Mouse (Mus musculus) monocyte, adult 2 months (primary cell): ENCODE data around the gene Stk35.

Experiments
- DNase-seq, 2 experiments: peaks; one replicate each; pipeline ENCODE4 v3.0.0; 2022; ENCODE audit warnings: low spot score in 2 of 2, low read depth in 1 of 2

Gene Stk35

DNA sequence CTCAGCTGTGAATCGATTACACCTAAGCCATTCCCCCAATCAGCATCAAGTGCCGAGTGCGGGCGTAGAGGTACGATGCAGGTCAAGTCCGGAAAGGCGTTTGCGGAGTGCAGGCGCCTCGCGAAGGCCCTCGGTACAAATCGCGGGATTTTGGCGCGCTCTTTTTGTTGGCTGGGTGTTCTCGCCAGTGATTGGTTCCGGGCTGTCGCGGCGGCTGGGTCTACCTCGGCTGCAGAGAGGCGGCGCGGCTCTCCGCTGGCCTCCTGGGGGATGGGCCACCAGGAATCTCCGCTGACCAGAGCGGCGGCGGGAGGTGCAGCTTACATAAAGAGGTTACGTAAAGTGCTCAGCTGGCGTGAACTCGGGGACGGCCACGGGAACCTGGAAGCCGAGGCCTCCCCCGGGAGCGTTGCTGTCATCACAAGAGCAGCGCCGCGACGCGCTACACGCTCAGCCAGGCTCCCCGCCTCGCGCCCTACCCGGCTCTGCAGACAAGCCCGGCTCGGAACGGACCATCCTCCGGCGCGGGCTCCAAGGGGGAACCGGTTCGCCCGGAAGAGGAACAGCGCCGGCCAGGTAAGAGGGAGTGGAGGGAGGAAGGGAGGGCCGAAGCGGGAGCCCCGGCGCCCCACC lies at the start of gene Stk35:
Gene Stk35, plus strand, starts transcription at position 247 of the 633 bp plus-strand sequence.
- peak; percentile 45 to 60 for DNase-seq

DNA sequence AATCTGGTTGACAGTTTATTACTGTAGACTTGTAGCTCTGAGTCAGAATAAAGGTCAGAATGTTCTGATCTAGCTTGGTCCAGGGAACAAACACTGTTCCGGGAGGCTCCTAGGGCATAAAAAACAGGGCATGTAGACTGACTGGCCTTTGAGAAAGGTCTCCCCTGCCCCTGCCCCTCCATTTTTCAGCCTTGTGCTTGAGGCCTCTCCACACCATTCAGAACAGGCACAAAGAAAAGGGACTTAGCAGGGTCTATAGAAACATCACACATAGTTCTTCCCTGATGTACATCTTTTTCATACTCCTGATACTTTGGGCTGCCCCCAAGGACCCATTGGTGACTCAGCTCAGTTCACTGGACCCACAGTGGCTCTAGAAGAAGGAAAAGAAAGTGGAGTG lies 18.3 kb upstream of the Stk35 start:
- no peak for DNase-seq

DNA sequence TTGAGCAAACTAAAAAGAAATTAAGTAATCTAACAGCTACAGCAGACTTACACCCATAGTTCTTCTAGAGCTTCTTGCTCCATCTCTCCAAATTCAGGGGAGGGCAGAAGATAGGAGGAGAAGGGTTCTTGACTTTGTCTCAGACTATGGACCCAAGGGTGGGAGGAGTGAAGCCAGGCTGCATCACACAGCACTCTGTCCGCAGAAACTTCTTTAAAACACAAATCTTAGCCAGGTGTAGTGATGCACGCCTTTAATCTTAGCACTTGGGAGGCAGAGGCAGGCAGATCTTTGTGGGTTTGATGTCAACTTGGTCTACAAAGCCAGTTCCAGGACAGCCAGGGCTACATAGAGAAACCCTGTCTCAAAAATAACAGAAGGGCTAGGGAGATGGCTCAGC lies 3.8 kb upstream of the Stk35 start:
- DNase-seq, result no peak

DNA sequence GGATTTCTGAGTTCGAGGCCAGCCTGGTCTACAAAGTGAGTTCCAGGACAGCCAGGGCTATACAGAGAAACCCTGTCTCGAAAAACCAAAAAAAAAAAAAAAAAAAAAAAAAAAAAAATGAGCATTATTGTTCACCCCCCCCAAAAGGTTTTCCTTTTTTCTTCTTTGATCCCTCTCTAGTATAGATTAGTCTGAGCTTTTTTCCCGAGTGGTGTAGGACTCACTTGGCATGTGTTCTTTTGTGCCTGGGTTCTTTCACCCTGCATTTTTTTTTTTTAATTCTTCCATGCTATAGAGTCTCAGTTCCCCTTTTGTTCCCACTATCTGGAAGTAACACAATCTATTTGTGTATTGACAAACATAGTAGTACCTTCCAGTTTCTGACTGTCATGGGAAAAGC lies 2.6 kb upstream of the Stk35 start:
- DNase-seq, result no peak

DNA sequence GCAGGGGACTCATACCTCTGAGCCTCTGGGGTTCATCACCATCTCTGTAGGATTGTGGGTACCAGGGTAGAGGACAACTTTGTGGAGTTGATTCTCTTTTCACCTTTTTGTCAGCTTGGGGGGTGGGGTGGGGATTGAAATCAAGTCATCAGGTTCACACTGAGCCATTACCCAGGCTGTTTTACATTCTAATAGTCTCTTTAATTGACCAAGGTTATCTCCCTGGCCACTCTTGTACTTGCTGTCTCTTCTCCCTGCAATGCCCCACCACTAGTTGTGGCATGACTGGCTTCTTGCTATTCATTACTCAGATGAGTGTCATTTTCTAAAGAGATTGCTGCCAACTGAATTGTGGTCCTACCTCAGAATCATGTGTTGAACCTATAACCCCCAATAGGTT lies 1.9 kb upstream of the Stk35 start:
- no peak for DNase-seq

DNA sequence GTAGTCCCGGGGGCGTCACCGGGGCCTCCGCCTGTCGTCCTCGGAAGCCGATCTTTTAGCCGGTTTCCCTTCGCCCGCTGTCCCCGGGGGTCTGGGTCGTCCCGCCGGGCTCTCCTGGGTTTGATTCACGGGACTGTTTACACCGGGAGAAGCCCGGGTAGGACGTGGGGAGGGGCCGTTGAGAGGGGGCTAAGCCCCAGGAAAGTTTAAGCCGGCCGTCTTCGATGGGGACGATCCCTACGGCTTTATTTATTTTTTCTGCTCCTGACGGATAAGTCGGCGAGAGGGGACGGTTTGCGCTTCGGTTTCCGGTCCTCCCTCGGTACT lies 550 bp downstream of the Stk35 start:
- DNase-seq, result no peak

DNA sequence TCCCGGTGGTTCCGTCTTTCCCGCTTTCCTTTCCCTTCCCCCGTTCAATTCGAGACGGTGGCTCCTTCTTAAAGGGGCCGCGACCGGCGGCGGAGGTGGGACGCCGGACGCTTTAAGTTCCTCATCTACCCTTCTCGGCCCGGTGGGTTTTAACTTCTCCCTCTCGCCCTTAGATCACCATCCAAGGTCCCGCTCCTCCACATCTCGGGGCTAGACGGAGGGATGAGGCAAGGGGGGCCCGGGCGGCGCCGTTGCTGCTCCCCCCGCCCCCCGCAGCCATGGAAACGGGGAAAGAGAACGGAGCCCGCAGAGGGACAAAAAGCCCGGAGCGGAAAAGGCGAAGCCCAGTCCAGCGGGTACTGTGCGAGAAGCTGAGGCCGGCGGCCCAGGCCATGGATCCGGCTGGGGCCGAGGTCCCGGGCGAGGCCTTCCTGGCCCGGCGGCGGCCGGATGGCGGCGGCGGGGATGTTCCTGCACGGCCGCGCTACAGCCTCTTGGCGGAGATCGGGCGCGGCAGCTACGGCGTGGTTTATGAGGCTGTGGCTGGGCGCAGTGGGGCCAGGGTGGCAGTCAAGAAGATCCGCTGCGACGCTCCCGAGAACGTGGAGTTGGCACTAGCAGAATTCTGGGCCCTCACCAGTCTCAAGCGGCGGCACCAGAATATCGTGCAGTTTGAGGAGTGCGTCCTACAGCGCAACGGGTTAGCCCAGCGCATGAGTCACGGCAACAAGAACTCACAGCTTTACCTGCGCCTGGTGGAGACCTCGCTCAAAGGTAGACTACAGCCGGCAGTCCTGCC lies 1.1 kb downstream of the Stk35 start:
- peak; percentile 48 to 71 for DNase-seq

DNA sequence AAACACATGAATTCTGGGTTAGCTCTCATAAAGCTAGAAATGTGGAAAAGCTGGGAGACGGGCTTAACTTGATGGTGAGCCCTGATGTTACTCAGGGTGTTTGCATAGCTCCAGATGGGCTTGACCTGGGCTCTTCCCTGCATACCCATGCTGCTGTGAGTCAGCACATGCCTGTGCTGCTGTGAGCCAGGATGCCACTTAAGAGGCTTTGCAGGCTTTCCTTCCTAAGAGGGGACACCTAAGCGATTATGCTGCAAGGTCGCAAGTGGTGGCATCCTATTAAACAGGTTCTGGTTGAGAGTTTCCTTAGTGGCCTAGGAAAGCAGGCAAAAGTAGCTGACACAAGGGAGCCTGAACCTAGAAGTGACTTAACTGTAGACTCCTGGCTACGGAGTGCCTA lies 5.2 kb downstream of the Stk35 start:
- no peak for DNase-seq

DNA sequence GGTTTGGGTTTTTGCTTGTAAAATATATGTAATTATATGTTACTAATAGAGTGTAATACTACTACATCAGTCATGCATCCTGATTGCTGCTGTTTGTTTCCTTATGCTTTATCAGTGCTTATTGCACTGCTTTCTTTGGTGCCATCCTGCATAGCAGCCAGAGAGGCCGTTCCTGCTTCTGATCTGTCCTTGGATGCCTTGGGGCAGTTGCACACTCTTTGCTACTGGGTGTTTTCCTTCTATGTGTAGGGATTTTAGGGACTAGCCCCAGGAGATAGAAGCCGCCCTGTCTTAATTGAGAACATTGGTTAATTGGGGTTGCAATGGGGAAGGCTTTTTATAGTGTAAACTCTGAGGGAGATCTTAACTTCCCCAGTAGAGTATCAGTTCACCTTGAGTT lies 6.2 kb downstream of the Stk35 start:
- no peak for DNase-seq

DNA sequence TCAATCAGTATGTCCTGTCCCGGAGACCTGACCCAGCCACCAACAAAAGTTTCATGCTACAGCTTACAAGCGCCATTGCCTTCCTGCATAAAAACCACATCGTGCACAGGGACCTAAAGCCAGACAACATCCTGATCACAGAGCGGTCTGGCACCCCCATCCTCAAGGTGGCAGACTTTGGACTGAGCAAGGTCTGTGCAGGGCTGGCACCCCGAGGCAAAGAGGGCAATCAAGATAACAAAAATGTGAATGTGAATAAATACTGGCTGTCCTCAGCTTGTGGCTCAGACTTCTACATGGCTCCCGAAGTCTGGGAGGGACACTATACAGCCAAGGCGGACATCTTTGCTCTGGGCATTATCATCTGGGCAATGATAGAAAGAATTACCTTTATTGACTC lies 10.2 kb downstream of the Stk35 start:
- no peak for DNase-seq

DNA sequence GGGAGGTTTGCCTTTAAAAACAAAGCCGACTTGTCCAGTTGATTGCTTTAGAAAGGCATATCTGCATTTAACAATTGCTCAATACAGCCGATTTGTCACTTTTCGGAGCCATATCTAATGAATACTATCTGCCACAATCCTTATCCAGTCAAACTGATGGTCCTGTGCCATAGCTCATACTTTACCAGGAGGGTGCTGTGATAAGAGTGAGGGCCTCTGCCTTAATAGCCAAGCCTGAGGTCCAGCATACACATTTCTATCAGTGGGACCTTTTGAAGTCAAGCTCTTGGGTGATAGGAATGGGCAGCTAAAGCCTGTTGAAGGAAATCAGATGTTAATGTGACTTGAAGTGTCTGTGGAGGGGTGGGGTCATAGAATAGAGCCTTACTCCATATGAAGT lies 13.7 kb downstream of the Stk35 start:
- no peak for DNase-seq

DNA sequence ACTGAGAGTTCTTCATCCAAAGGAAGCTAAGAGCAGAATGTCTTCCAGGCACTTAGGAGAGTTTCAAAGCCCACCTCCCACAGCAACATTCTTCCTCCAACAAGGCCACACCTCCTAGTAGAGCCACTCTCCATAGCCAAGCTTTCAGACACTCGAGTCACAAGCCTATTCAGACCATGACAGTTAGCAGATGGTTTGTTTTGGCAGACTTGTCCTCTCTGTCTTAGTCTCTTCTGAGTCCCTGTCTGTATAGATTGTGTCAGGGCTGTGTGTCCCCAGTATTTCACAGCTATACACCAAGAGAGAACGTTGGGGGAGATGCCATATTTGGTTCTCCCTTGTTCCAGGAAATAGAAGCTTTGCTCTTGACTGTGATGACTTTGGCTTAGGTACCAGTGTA lies 14.8 kb downstream of the Stk35 start:
- no peak for DNase-seq

DNA sequence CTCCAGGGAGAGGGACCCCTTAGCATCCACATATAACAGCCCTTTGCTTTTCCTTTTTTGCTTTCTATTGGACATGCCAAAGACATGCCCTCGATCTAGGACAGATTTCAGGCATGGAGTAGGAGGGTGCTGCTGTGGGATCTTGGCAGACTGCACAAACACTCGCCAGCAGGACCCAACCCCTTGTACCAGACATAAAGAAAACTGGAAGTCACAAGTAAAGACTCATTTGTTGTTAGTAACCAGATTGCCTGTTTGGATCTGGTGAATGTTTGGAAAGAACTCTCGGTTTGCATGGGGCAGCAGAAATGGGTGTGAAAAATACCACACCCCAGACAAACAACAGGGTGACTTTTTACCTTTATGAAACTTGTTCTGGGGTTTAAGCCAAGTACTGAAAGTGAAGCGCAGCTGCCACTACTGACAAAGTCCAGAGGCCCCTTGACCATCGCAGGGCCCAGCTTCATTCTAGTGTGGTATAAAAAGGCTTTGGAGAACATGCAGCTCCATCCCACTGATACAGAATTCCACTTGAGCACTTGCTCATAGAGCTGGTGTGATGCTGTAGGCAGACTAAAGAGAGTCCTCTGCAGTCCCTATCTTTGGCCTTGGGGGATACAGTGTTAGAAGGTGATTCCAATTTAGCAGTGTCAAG lies 17.4 kb downstream of the Stk35 start:
- no peak for DNase-seq

DNA sequence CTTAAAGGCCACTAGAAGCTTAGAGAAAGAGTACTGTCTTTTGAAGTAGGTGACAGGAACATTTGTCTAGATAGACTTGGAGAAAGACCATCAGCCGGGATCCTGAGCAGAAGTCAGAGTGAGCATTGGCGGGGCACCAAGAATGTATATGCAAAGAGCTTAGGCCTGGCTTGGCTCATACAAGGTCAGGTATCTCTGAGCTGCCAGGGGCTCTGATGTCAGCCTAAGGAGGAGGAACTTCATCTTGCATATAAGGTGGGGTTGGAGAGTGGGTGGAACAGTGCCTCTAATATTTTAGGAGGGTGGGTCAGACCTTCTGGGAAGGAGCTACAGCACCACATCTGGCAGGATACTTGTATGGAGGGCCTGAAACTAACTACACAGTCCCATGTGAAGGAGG lies 18.6 kb downstream of the Stk35 start:
- DNase-seq, result no peak

DNA sequence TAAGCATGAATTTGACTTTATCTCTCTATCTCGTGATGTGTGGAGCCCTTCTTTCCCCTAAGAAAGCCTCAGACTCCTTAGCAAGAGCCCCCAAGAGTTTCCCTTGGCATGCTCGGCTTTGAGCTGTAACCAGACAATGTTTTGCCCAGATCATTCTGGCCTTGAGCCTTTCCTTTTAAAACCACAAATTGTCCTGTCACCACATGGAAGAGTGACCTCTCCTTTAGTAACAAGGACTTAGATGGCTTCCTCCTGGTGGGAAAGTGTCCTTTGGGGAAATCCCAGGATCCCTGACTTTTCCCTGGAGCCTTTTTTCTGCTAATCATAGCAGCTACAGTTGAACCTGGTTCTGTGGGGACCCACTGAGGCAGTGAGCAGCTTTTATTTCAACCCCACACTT lies 19.2 kb downstream of the Stk35 start:
- DNase-seq, result no peak

DNA sequence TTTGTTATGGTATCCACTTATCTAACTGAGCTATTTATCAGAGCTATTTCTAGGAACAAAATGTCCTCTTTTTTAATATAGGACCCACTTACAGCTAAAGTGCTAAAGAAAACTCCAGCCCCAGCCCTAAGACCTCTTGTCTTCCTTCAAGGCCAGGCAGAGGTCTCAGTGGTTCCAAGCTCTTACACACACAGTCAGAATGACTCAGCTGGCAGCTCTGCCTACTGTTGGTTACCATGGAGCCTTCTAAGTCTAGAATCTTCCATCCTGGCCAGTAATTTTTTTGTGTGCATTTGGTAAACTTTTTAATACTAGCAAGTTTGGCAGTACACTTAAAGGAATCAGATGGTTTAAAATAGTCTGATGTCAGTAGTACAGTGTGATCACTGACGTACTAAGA lies 19.6 kb downstream of the Stk35 start:
- DNase-seq, result no peak

DNA sequence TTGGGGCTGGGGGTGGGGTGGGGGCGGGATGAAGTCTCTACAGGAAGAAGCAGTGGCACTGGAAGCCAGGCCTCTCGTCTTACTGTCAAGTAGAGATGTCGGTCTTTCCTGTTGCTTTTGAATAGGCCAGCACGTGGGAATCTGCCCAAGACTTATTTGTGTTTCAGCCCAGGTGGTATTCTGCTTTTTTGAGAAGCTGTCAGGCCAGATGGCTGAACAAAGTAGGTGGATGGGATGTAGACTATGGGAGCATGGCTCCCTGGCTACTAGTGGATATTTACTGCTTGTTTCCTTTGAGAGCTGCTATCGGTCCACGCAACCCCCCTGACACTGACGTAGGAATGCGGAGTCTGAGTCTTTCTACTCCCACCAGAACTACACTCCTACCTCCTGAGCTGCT lies 20.7 kb downstream of the Stk35 start:
- DNase-seq, result no peak

DNA sequence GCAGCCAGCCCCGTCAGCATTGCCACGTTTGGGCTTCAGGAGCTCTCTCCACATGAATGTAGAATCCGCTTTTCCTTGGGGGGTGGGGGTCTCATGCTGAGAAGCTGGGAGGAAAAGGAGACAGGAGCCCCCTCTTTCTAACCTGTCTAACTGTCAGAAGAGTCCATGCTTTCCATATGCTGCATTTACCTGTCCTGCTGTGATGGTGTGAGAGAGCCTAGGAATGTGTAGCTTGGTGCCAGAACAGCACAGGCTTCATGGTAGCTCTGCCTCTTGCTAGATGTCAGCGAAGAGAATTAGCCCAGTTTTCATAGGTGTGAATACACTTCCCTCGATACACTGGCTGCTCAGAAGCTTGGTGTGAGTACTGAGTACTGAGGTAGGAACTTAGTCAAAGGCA lies 21.3 kb downstream of the Stk35 start:
- DNase-seq, result no peak

DNA sequence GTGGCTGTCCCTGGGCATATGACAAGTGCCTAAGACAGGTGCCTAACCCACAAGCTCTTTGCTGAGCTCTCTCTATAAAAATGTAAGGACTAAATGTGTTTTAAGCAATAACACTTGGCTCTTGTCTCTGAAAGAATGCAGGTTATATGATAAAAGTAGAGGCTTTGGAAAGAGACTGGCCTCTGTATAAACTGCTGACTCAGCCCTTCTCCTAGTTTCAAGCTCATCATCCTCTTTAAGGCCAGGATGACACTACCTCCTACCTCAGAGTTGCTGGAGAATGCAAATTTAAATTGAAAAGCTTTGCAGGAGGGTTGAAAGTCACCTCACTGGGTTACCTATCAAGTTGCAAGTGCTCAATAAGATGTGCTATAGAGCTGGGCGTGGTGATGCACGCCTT lies 23.0 kb downstream of the Stk35 start:
- no peak for DNase-seq

DNA sequence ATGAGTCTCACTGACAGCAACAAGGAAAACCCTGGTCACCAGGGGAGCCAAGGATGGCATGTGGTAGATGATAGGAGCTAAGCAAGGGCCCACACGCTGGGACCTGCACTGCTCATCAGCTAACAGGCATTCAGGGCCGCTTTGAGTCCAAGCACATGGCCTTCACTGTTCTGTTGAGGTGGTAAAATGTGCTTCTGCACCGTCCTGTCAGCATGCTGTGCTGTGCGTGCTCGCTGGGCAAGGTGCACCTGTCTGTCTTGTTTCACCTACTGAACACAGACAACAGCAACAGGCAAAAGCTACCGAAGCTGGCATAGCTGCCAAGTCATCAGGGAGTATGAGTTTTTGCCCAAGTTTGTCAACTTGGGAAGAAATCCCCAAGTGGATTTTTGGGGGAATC lies 23.9 kb downstream of the Stk35 start:
- DNase-seq, result no peak

DNA sequence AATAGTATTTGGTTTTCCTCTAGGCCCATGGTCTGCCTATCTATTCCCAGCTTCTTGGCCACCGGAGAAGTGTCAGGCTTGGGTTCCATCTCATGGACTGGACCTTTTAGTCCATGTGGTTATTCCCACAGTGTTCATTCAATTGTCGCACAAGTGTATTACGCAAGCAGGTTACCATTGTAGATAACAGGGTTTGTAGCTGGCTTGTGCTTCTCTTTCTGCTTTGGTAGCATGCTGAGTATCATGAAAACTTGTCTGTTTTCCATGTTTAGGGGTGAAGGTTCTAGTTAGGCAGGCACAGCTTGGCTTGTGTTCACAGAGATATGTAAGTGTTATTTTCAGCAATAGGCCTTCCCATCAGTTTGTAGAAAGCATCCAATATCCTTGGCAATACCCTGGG lies 25.8 kb downstream of the Stk35 start:
- no peak for DNase-seq

DNA sequence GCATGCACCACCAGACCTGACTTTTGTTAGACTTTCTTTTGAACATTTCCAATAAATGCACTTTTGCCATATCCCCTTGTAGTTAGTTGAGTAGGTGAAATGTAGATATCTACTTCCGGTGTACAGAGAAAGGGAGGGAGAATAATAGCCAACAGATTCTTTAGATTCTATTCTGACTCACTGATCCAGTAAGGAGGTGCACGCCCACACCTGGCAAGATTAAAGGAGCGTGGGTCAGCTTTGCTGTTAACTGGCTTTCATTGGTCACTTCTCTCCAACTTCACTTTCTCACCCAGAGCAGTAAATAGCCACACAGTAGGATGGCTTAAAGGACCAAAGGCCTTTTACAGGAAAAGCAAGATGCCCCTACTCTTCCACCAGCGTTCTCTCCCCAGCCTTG lies 32.7 kb downstream of the Stk35 start:
- no peak for DNase-seq

DNA sequence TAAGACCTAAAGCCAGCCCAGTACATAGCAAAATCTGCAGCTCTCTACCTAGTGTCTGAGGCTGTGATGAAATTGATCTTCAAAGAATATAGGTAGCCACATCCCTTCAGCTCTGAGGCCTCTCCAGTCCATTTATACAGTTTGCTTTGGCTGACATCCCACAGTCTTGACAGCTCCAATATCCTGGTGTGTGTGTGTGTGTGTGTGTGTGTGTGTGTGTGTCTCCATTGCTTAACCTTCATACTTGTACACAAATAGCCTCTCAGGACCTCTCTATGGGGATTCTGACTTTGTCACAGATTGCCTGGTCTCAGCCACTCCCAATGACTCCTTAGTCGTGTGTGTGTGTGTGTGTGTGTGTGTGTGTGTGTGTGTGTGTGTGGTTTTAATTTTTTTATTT lies 33.9 kb downstream of the Stk35 start:
- DNase-seq, result no peak
